9 mouse cellular contexts compared by ENCODE assay signal in genomic region chr17:35066084-35066483, GRCm38 (mm10). TPM values are rescaled to one million over a fixed set of nuclear protein-coding genes. Genes with fewer than 3 reads are reported as not detected.
DNase-seq lines count a peak whose midpoint lies in the region; ATAC-seq and TF ChIP-seq lines count a peak whose summit lies in the region.
"Had no signal": no experiment of that assay in that cellular context is flagged by ENCODE, and none has a peak within 500 bp of the region (broad histone marks: within the 10 kb centered on the region; RNA-seq: fewer than 3 reads in every experiment).

Gene Mpig6b, minus strand, starts transcription at chr17:35066184.

- ATAC-seq in erythroblast, adult 5-6 weeks (replicated peaks; ENCODE audit: low FRiP score, poor library complexity, severe bottlenecking) = no peak
- ATAC-seq in liver, embryonic 12.5 days = no peak
- no peak for ATAC-seq in CD4-positive, CD25-positive, alpha-beta regulatory T cell, adult 4 months

- peak within 1 kb of the TSS; percentile 76 for H3K4me2 ChIP-seq in liver, embryonic 12.5 days

- peaks cover 78% of the 10 kb centered on the region for H3K27me3 ChIP-seq in erythroblast, embryonic 14.5 days (ENCODE audit: control insufficient read depth)
- no peaks in the 10 kb centered on the region; the same call in 1 of the 2 replicates for H3K27me3 ChIP-seq in spleen, adult 2 months (ENCODE audit: control insufficient read depth, insufficient read depth, low read length)
- peaks cover 77% of the 10 kb centered on the region for H3K27me3 ChIP-seq in liver, embryonic 12.5 days (replicated peaks)

- TF ChIP-seq CTCF in spleen, adult 2 months (IDR thresholded peaks at IDR 0.05; ENCODE audit: extremely low read depth, insufficient read depth, insufficient read length, insufficient replicate concordance) = no peak

- TF ChIP-seq POLR2A in spleen, adult 2 months (IDR thresholded peaks at IDR 0.05; ENCODE audit: low read depth, low read length) = no peak

- WGBS in spleen, adult 2 months = 61% methylated on average over 10 of the region's 10 CpGs
- 34% methylated on average over 10 of the region's 10 CpGs for WGBS in liver, embryonic 12.5 days (ENCODE audit: insufficient replicate concordance)

- no peaks in the 10 kb centered on the region; the same call in 1 of the 2 replicates for H3K9me3 ChIP-seq in erythroblast, embryonic 14.5 days (ENCODE audit: control insufficient read depth, low read length)
- no peaks in the 10 kb centered on the region for H3K9me3 ChIP-seq in liver, embryonic 12.5 days (replicated peaks)

- DNase-seq in spleen, adult 2 months (ENCODE audit: low read depth in 1 of 2, low spot score in 2 of 2) = no peak
- no peak for DNase-seq in spleen, adult 12 weeks (ENCODE audit: low spot score)
- no peak for DNase-seq in right cerebral cortex, postnatal 10 days (ENCODE audit: low spot score in 2 of 2)
- DNase-seq in cerebellum, adult 11 months = no peak
- DNase-seq: adrenal gland, postnatal 36 days had no signal

- peaks cover 3% of the 10 kb centered on the region; the same call in 1 of the 2 replicates for H3K36me3 ChIP-seq in erythroblast, embryonic 14.5 days (ENCODE audit: control insufficient read depth)
- no peaks in the 10 kb centered on the region for H3K36me3 ChIP-seq in spleen, adult 2 months (ENCODE audit: control insufficient read depth, insufficient read depth, low read length)
- peaks cover 7% of the 10 kb centered on the region; the same call in 1 of the 2 replicates for H3K36me3 ChIP-seq in liver, embryonic 12.5 days

- H3K27ac ChIP-seq in spleen, adult 2 months (ENCODE audit: insufficient read depth, low read length) = no peak within 1 kb of the TSS
- H3K27ac ChIP-seq in liver, embryonic 12.5 days = no peak within 1 kb of the TSS; the same call in 1 of the 2 replicates

- peak within 1 kb of the TSS; percentile 23 for H3K4me3 ChIP-seq in erythroblast, embryonic 14.5 days (replicated peaks)
- peak within 1 kb of the TSS; percentile 49 for H3K4me3 ChIP-seq in spleen, adult 2 months (ENCODE audit: extremely low read depth, insufficient read depth, insufficient read length)
- peak within 1 kb of the TSS; percentile 50 for H3K4me3 ChIP-seq in liver, embryonic 12.5 days

- H3K4me1 ChIP-seq in erythroblast, embryonic 14.5 days (ENCODE audit: control insufficient read depth) = peaks cover 35% of the 10 kb centered on the region
- peaks cover 8% of the 10 kb centered on the region for H3K4me1 ChIP-seq in spleen, adult 2 months (ENCODE audit: control insufficient read depth, insufficient read depth, insufficient read length)
- H3K4me1 ChIP-seq in liver, embryonic 12.5 days = peaks cover 35% of the 10 kb centered on the region

- peak within 1 kb of the TSS; percentile 44 for H3K9ac ChIP-seq in liver, embryonic 12.5 days

RNA-seq across cellular contexts. Expression of gene Mpig6b, which starts in this region (rescaled TPM):
- polyA plus RNA-seq in erythroblast, embryonic 14.5 days (2012) = 0.05 TPM in 1 of 2 replicates, not detected in the other
- total RNA-seq in erythroblast, adult 5-6 weeks (2015; ENCODE audit: low replicate concordance) = 0.42 TPM in 1 of 2 replicates, not detected in the other
- not detected in 2 replicates for total RNA-seq in erythroblast, adult 5-6 weeks (2017; ENCODE audit: low replicate concordance)
- polyA plus RNA-seq in spleen, adult 2 months (2012; rRNA removed) = 4.8 and 5.6 TPM in 2 replicates
- polyA plus RNA-seq in liver, embryonic 12.5 days (2016; fragmentation: Nextera tagmentation; extraction: Ambion mirVana) = 7.3 and 8.7 TPM in 2 replicates
- polyA plus RNA-seq in CD4-positive, CD25-positive, alpha-beta regulatory T cell, adult 4 months (2017; shearing (Covaris generic)) = not detected
- total RNA-seq: adrenal gland, postnatal 36 days had no signal
